Mouse (Mus musculus) bone marrow macrophage, adult 2 months (primary cell): ENCODE data around the gene Vmn2r83.

Source experiments
- CTCF ChIP-seq: IDR thresholded peaks from 2 replicates; pipeline ENCODE4 v1.5.1; 2012; ENCODE audit warnings: low read depth, mild to moderate bottlenecking, low read length, moderate library complexity
- POLR2A ChIP-seq: IDR thresholded peaks from 2 replicates; pipeline ENCODE4 v1.6.1; 2012; ENCODE audit warnings: mild to moderate bottlenecking, low read depth, low read length, borderline replicate concordance

- no peak for TF ChIP-seq POLR2A
- no peak for TF ChIP-seq CTCF
Measured at GRCm38 (mm10) chr10:79541522-79541921, 73.0 kb downstream of the Vmn2r83 start.
